Mouse (Mus musculus) erythroblast, embryonic 14.5 days (primary cell): ENCODE results near the gene Vma21-ps.

Experiments used
- GATA1 ChIP-seq: IDR thresholded peaks from 2 replicates; pipeline ENCODE4 v1.6.1; 2012; ENCODE audit warnings: low read length, inconsistent platforms, mixed read lengths
- TAL1 ChIP-seq: IDR thresholded peaks from 3 replicates; pipeline ENCODE4 v1.6.1; 2012; ENCODE audit warnings: low read length, inconsistent platforms, mixed read lengths

GRCm38 (mm10) chr4:52487486-52487885 is 9.6 kb downstream of the Vma21-ps start:
- TF ChIP-seq GATA1 (no peak), TAL1 (no peak)
